Mouse (Mus musculus): ENCODE measurements around the gene Otof. TPM values are rescaled to one million over a fixed set of nuclear protein-coding genes. Genes with fewer than 3 reads are reported as not detected.

The Otof gene
- polyA plus RNA-seq (2016; fragmentation: Nextera tagmentation; extraction: Ambion mirVana): 0.19 and 0.23 TPM in 2 replicates

- Histone ChIP-seq H3K9me3 (no peaks in the 10 kb centered on the region), H3K27me3 (peaks cover 41% of the 10 kb centered on the region), H3K4me2 (no peak within 1 kb of the TSS), H3K9ac (no peak within 1 kb of the TSS), H3K4me3 (replicated peaks) (no peak within 1 kb of the TSS), H3K4me1 (peaks cover 22% of the 10 kb centered on the region), H3K36me3 (replicated peaks) (no peaks in the 10 kb centered on the region), H3K27ac (no peak within 1 kb of the TSS)
- 36% methylated on average over 12 of the region's 12 CpGs for WGBS
- ATAC-seq (ENCODE audit: low FRiP score): peak; percentile 65
Observed at GRCm38 (mm10) chr5:30461821-30462220, at the start of gene Otof. TSS of gene Otof (minus strand) at chr5:30461932.

DNA sequence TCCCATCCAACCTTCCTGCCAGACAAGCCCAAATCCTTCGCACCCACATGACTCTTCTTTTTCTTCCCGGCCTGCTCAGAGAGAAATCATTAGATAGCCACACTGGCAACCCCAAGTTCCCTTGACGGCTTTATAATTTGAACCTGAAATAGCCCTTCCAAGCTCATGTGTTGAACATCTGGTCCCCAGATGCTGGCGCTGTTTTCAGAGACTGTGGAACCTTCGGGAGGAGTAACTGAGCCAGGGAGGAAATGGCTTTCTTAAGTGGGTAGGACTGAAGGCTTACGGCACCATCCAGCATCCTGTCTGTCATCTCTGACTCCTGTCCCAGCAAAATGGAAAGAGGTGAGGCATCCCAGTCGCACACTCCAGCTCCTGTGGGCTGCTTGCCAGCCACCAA, 35.6 kb upstream of the Otof start:
- Histone ChIP-seq H3K4me2 (no peak overlapping the region), H3K9ac (no peak overlapping the region), H3K27me3 (0 out of 2 replicates have a peak, but pooled peaks cover 5% of the 10 kb centered on the region), H3K4me1 (no peaks in the 10 kb centered on the region), H3K36me3 (replicated peaks) (no peaks in the 10 kb centered on the region), H3K4me3 (replicated peaks) (no peak overlapping the region), H3K27ac (no peak overlapping the region), H3K9me3 (no peaks in the 10 kb centered on the region)
- 83% methylated on average over 7 of the region's 7 CpGs for WGBS
- ATAC-seq (ENCODE audit: low FRiP score): no peak

DNA sequence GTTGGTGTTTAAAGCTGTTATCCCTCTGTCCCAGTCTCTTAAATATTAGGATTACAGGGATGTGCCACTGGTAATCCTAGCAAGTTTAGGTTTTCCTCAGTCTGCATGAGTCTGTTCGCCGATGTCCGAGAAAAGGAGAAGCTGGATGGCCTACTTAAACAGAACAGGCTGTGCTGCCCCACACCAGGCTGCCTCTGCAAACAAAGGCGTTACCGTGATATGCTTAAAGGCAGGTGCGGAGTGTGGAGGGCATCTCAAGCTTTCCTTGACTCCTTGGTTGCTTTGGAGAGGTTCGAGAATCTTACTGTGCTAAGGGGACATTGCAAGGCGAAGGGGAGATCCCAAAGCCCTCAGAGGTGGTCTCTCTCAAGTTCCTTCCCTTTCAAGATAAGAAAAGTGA, 35.1 kb upstream of the Otof start:
- no peaks in the 10 kb centered on the region for H3K4me1 ChIP-seq
- no peaks in the 10 kb centered on the region for H3K9me3 ChIP-seq
- H3K4me2 ChIP-seq: no peak overlapping the region
- no peak for ATAC-seq (ENCODE audit: low FRiP score)
- no peak overlapping the region for H3K4me3 ChIP-seq (replicated peaks)
- no peak overlapping the region for H3K9ac ChIP-seq
- 88% methylated on average over 8 of the region's 8 CpGs for WGBS
- 0 out of 2 replicates have a peak, but pooled peaks cover 5% of the 10 kb centered on the region for H3K27me3 ChIP-seq
- no peaks in the 10 kb centered on the region for H3K36me3 ChIP-seq (replicated peaks)
- H3K27ac ChIP-seq: no peak overlapping the region

DNA sequence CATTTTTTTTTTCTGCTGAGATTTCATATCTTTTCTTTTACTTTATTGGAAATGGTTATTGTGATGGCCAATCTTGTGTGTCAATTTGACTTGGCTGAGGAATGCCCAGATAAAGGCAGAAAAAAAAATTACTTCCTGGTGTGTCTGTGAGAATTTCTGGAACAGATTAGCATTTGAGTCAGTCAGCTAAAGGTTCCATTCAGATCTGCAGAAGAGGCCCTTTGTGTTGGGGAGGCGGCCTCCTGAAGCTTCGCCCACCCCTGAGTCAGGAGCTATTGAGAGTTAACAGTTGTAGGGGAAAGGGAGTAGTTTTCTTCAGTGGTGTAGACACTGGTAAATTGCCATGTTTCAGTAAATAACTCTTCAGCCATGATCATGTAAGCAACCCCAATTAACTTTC, 33.6 kb upstream of the Otof start:
- no peaks in the 10 kb centered on the region for H3K9me3 ChIP-seq
- H3K27ac ChIP-seq: no peak overlapping the region
- no peak overlapping the region for H3K4me3 ChIP-seq (replicated peaks)
- no peaks in the 10 kb centered on the region for H3K36me3 ChIP-seq (replicated peaks)
- H3K4me2 ChIP-seq: no peak overlapping the region
- no peak for ATAC-seq (ENCODE audit: low FRiP score)
- no peaks in the 10 kb centered on the region for H3K4me1 ChIP-seq
- H3K9ac ChIP-seq: no peak overlapping the region
- H3K27me3 ChIP-seq: 0 out of 2 replicates have a peak, but pooled peaks cover 5% of the 10 kb centered on the region
- WGBS: 32% methylated on average over 2 of the region's 2 CpGs

DNA sequence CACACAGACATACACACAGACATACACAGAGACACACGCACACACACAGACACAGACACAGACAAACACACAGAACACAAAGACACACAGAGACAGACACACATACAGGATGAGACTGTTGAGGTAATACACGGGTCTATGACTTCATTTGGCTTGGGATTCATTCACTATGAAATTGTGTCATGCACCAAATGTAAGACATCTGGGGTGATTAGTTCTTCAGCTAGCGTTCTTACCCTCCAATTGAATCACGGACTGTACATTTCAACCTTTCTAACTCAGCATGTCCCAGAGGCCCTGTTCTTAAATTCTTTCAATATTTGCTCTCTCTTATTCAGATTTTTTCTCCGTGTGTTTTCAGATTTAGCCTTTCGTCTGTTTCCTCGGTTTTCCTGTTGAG, 32.9 kb upstream of the Otof start:
- ATAC-seq (ENCODE audit: low FRiP score): no peak
- Histone ChIP-seq H3K9ac (no peak overlapping the region), H3K4me1 (no peaks in the 10 kb centered on the region), H3K27ac (no peak overlapping the region), H3K36me3 (replicated peaks) (no peaks in the 10 kb centered on the region), H3K27me3 (0 out of 2 replicates have a peak, but pooled peaks cover 5% of the 10 kb centered on the region), H3K9me3 (no peaks in the 10 kb centered on the region), H3K4me3 (replicated peaks) (no peak overlapping the region), H3K4me2 (no peak overlapping the region)
- WGBS: 90% methylated on average over 7 of the region's 7 CpGs

DNA sequence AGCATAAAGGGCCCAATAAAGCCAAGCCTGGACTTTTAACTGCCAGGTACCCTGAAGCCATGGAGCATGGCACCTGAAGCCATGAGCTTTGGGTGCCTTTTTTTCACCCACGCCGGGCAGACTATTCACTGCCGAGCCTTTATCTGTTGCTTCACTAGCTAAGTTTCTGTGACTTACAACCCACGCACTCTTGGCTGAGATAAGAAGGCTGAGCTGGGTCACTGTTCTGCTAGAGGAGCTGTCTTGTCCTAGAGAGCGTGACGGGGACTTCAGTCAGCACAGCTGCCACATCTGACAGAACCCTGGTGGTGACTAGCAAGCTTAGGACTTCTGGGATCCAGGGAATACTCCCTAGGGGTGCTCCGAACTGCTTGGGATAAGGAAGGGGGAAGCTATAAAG, 32.0 kb upstream of the Otof start:
- no peak overlapping the region for H3K4me3 ChIP-seq (replicated peaks)
- WGBS: 85% methylated on average over 7 of the region's 7 CpGs
- H3K4me2 ChIP-seq: no peak overlapping the region
- H3K9ac ChIP-seq: no peak overlapping the region
- H3K9me3 ChIP-seq: no peaks in the 10 kb centered on the region
- ATAC-seq (ENCODE audit: low FRiP score): no peak
- H3K27me3 ChIP-seq: 0 out of 2 replicates have a peak, but pooled peaks cover 5% of the 10 kb centered on the region
- no peaks in the 10 kb centered on the region for H3K36me3 ChIP-seq (replicated peaks)
- no peak overlapping the region for H3K27ac ChIP-seq
- H3K4me1 ChIP-seq: no peaks in the 10 kb centered on the region

DNA sequence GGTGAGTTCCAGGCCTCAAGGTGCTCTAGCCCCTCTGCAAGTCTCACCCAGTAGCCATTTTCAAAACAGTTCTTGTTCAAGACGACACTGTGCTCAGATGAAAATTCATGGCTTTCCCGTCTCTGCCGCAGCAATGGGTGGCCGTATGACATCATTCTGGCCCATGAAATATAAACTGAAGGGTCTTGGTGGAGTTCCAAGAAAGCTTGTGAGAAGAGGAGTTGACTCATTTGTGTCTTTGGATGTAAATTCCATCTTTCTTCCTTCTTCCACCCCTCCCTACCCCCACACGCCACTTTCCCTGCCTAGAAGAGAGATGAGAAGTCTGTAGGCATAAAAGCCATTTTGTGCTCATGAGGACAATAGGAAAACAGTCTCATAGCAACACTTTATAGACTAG, 29.1 kb upstream of the Otof start:
- WGBS: 88% methylated on average over 5 of the region's 5 CpGs
- Histone ChIP-seq H3K36me3 (replicated peaks) (no peaks in the 10 kb centered on the region), H3K9ac (no peak overlapping the region), H3K4me1 (no peaks in the 10 kb centered on the region), H3K27ac (no peak overlapping the region), H3K4me2 (no peak overlapping the region), H3K4me3 (replicated peaks) (no peak overlapping the region), H3K27me3 (0 out of 2 replicates have a peak, but pooled peaks cover 5% of the 10 kb centered on the region), H3K9me3 (no peaks in the 10 kb centered on the region)
- no peak for ATAC-seq (ENCODE audit: low FRiP score)

- H3K4me2 ChIP-seq: no peak overlapping the region
- ATAC-seq (ENCODE audit: low FRiP score): no peak
Observed at GRCm38 (mm10) chr5:30490215-30490614, 28.5 kb upstream of the Otof start.

DNA sequence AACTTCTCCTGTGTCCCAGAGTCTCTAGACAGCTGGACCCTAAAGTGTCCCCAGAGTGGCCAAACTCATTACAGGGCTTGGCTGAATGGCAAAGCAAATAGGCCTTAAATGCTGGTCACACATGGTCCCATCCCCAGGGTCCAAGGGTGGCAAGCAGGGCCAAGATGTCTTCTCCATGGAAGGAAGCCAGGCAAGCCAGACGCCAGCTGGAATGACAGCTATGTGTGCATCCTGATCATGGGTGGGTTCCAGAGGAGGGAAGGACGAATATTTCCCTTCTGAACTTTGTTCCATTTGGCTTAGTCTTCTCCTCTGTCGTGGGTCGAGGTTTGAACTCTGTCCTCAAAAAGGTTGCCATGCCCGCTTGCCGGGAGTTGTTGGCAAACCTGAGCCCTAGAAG, 23.4 kb upstream of the Otof start:
- ATAC-seq (ENCODE audit: low FRiP score): no peak
- H3K27me3 ChIP-seq: no peaks in the 10 kb centered on the region
- H3K4me1 ChIP-seq: no peaks in the 10 kb centered on the region
- no peaks in the 10 kb centered on the region for H3K9me3 ChIP-seq
- no peak overlapping the region for H3K9ac ChIP-seq
- no peaks in the 10 kb centered on the region for H3K36me3 ChIP-seq (replicated peaks)
- H3K4me2 ChIP-seq: no peak overlapping the region
- WGBS: 79% methylated on average over 6 of the region's 6 CpGs
- H3K27ac ChIP-seq: no peak overlapping the region
- H3K4me3 ChIP-seq (replicated peaks): no peak overlapping the region

More at GRCm38 (mm10) chr5:30490215-30490614, 28.5 kb upstream of the Otof start:
- H3K4me3 ChIP-seq (replicated peaks): no peak overlapping the region
- H3K27ac ChIP-seq: no peak overlapping the region
- H3K9ac ChIP-seq: no peak overlapping the region
- H3K27me3 ChIP-seq: 0 out of 2 replicates have a peak, but pooled peaks cover 5% of the 10 kb centered on the region
- no peaks in the 10 kb centered on the region for H3K4me1 ChIP-seq
- no peaks in the 10 kb centered on the region for H3K9me3 ChIP-seq
- no peaks in the 10 kb centered on the region for H3K36me3 ChIP-seq (replicated peaks)

- no peaks in the 10 kb centered on the region for H3K27me3 ChIP-seq
- H3K36me3 ChIP-seq (replicated peaks): no peaks in the 10 kb centered on the region
- H3K4me3 ChIP-seq (replicated peaks): no peak overlapping the region
- no peaks in the 10 kb centered on the region for H3K4me1 ChIP-seq
- H3K4me2 ChIP-seq: no peak overlapping the region
- H3K9ac ChIP-seq: no peak overlapping the region
- no peak for ATAC-seq (ENCODE audit: low FRiP score)
- 85% methylated on average over 5 of the region's 5 CpGs for WGBS
- no peak overlapping the region for H3K27ac ChIP-seq
- H3K9me3 ChIP-seq: no peaks in the 10 kb centered on the region
Observed at GRCm38 (mm10) chr5:30484591-30484990, 22.9 kb upstream of the Otof start.

- Histone ChIP-seq H3K9ac (no peak overlapping the region), H3K4me1 (no peaks in the 10 kb centered on the region), H3K4me2 (no peak overlapping the region), H3K27me3 (no peaks in the 10 kb centered on the region), H3K4me3 (replicated peaks) (no peak overlapping the region), H3K9me3 (no peaks in the 10 kb centered on the region), H3K36me3 (replicated peaks) (no peaks in the 10 kb centered on the region), H3K27ac (no peak overlapping the region)
- WGBS: 80% methylated on average over 8 of the region's 8 CpGs
- no peak for ATAC-seq (ENCODE audit: low FRiP score)
Observed at GRCm38 (mm10) chr5:30483533-30483932, 21.8 kb upstream of the Otof start.

GRCm38 (mm10) chr5:30482319-30482718, 20.6 kb upstream of the Otof start:
- no peak overlapping the region for H3K4me2 ChIP-seq
- peak; percentile 60; the same call in 1 of the 2 replicates for ATAC-seq (ENCODE audit: low FRiP score)
- no peaks in the 10 kb centered on the region for H3K27me3 ChIP-seq
- H3K9ac ChIP-seq: no peak overlapping the region
- no peaks in the 10 kb centered on the region for H3K4me1 ChIP-seq
- no peaks in the 10 kb centered on the region for H3K9me3 ChIP-seq
- H3K36me3 ChIP-seq (replicated peaks): no peaks in the 10 kb centered on the region
- no peak overlapping the region for H3K4me3 ChIP-seq (replicated peaks)
- WGBS: 16% methylated on average over 5 of the region's 5 CpGs
- no peak overlapping the region for H3K27ac ChIP-seq

DNA sequence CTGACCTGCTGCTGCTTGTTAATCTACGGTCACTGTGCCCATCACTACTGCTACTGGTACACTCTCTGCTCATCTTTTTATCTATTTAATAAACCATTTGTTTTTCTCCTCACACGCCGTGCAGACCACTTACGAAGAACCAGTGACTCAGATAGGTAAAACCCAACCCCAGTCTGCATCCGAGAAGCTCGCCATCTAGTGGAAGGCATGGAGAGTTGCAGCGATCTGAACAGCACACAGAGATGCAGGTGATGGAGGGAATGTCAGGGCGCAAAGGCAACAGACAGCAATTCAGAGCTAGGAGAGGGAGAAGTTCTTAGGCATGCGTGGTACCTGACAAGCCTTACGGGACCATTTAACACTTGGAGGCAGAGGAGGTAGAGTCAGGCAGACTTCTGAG, 14.8 kb upstream of the Otof start:
- Histone ChIP-seq H3K4me1 (no peaks in the 10 kb centered on the region), H3K27ac (no peak overlapping the region), H3K4me2 (no peak overlapping the region), H3K27me3 (no peaks in the 10 kb centered on the region), H3K9me3 (no peaks in the 10 kb centered on the region), H3K36me3 (replicated peaks) (no peaks in the 10 kb centered on the region), H3K4me3 (replicated peaks) (no peak overlapping the region), H3K9ac (no peak overlapping the region)
- 45% methylated on average over 10 of the region's 10 CpGs for WGBS
- ATAC-seq (ENCODE audit: low FRiP score): no peak

Data from forebrain, embryonic 12.5 days (tissue).